Mouse (Mus musculus) megakaryocyte, adult 5-6 weeks (primary cell): ENCODE measurements around the gene Traf2. TPM values are rescaled to one million over a fixed set of nuclear protein-coding genes. Genes with fewer than 3 reads are reported as not detected.
A peak's percentile ranks its signal among the peaks of the same experiment; 100 is the strongest.

Experiments
- ATAC-seq: 2 replicates; pipeline ENCODE4 v1.8.0; 2016; ENCODE audit warnings: mild to moderate bottlenecking, inconsistent platforms; ENCODE audit not compliant: poor library complexity, severe bottlenecking
- total RNA-seq, 2 experiments: library from RNA; stranded (forward) in 1 of 2; stranded (reverse) in 1 of 2; fragments of 153-499, 151-499 nt in 1 of 2; fragments of 221-1000, 200-1000 nt in 1 of 2; gene quantifications; 2 replicates each; pipeline versions ENCODE4 v1.2.3 to v1.2.4; 2015 to 2017

The Traf2 gene
- total RNA-seq (2015), result 9.1 and 9.4 TPM in 2 replicates
- 12.6 and 15.3 TPM in 2 replicates for total RNA-seq (2017)

GRCm38 (mm10) chr2:25546811-25547491, at the start of gene Traf2:
Gene Traf2, minus strand, starts transcription at chr2:25546940.
- peak; percentile 98 for ATAC-seq

- ATAC-seq, result 0 out of 2 replicates have a peak, but pooled peaks have one; percentile 51
Measured at GRCm38 (mm10) chr2:25591863-25592262, 45.1 kb upstream of the Traf2 start.

GRCm38 (mm10) chr2:25588227-25588907, 41.6 kb upstream of the Traf2 start:
- no peak for ATAC-seq

- ATAC-seq, result no peak
Measured at GRCm38 (mm10) chr2:25587290-25587689, 40.5 kb upstream of the Traf2 start.

- no peak for ATAC-seq
Measured at GRCm38 (mm10) chr2:25585601-25586000, 38.9 kb upstream of the Traf2 start.

- ATAC-seq, result no peak
Measured at GRCm38 (mm10) chr2:25584856-25585255, 38.1 kb upstream of the Traf2 start.

- ATAC-seq, result no peak
Measured at GRCm38 (mm10) chr2:25584152-25584551, 37.4 kb upstream of the Traf2 start.

- ATAC-seq, result no peak
Measured at GRCm38 (mm10) chr2:25583571-25583970, 36.8 kb upstream of the Traf2 start.

GRCm38 (mm10) chr2:25583120-25583481, 36.4 kb upstream of the Traf2 start:
- no peak for ATAC-seq

GRCm38 (mm10) chr2:25582466-25583119, 35.9 kb upstream of the Traf2 start:
- ATAC-seq, result 0 out of 2 replicates have a peak, but pooled peaks have one; percentile 16

GRCm38 (mm10) chr2:25581901-25582301, 35.2 kb upstream of the Traf2 start:
- ATAC-seq, result peak; percentile 41

GRCm38 (mm10) chr2:25581294-25581864, 34.6 kb upstream of the Traf2 start, which contains the start of gene Ajm1:
Gene Ajm1, minus strand, starts transcription at chr2:25581757.
- ATAC-seq, result peak; percentile 82

GRCm38 (mm10) chr2:25580621-25581101, 33.9 kb upstream of the Traf2 start:
- ATAC-seq, result no peak

- ATAC-seq, result no peak
Measured at GRCm38 (mm10) chr2:25579737-25580460, 33.2 kb upstream of the Traf2 start.

GRCm38 (mm10) chr2:25578796-25579736, 32.3 kb upstream of the Traf2 start:
- no peak for ATAC-seq

GRCm38 (mm10) chr2:25577951-25578795, 31.4 kb upstream of the Traf2 start:
- ATAC-seq, result no peak

- no peak for ATAC-seq
Measured at GRCm38 (mm10) chr2:25576965-25577891, 30.5 kb upstream of the Traf2 start.
